Mouse (Mus musculus) layer of hippocampus, postnatal 14 days (tissue): ENCODE measurements around the gene Tmem54. TPM values are rescaled to one million over a fixed set of nuclear protein-coding genes. Genes with fewer than 3 reads are reported as not detected.

ENCODE experiments used
- DNase-seq, 2 experiments: peaks; one replicate each; pipeline ENCODE4 v3.0.0; 2021 to 2022; ENCODE audit warnings: low spot score in 2 of 2, mixed read lengths in 1 of 2
- total RNA-seq, 2 experiments: library from RNA; stranded (reverse); gene quantifications; 2 replicates each; pipeline ENCODE4 v1.2.3; 2021

Tmem54 gene
- total RNA-seq, 2 experiments from 2014 or later: not detected

GRCm38 (mm10) chr4:129128582-129129338 is 23.4 kb downstream of the Tmem54 start:
- no peak for DNase-seq

- DNase-seq: no peak
These were observed 24.0 kb downstream of the Tmem54 start for GRCm38 (mm10) chr4:129129387-129129786.

GRCm38 (mm10) chr4:129130149-129130548 is 24.8 kb downstream of the Tmem54 start:
- DNase-seq: no peak

GRCm38 (mm10) chr4:129130755-129131303 is 25.5 kb downstream of the Tmem54 start:
- DNase-seq: no peak

- DNase-seq: peak in 1 of 2 experiments; percentile 65
These were observed 29.6 kb downstream of the Tmem54 start for GRCm38 (mm10) chr4:129134799-129135585.

- no peak for DNase-seq
These were observed 30.3 kb downstream of the Tmem54 start for GRCm38 (mm10) chr4:129135637-129136036.

GRCm38 (mm10) chr4:129136189-129136578 is 30.8 kb downstream of the Tmem54 start:
- peak in 1 of 2 experiments; percentile 12 for DNase-seq

- DNase-seq: no peak
These were observed 31.4 kb downstream of the Tmem54 start, which contains the start of gene Fndc5 for GRCm38 (mm10) chr4:129136579-129137391. Fndc5 (plus strand) TSS chr4:129136999.

GRCm38 (mm10) chr4:129137392-129138321 is 32.3 kb downstream of the Tmem54 start:
- DNase-seq: no peak

- DNase-seq: no peak
These were observed 34.3 kb downstream of the Tmem54 start for GRCm38 (mm10) chr4:129139642-129140041.

- no peak for DNase-seq
These were observed 35.5 kb downstream of the Tmem54 start for GRCm38 (mm10) chr4:129140808-129141207.

- DNase-seq: no peak
These were observed 36.5 kb downstream of the Tmem54 start for GRCm38 (mm10) chr4:129141560-129142438.

- no peak for DNase-seq
These were observed 37.2 kb downstream of the Tmem54 start for GRCm38 (mm10) chr4:129142439-129143045.

GRCm38 (mm10) chr4:129143509-129143908 is 38.2 kb downstream of the Tmem54 start:
- no peak for DNase-seq

- DNase-seq: peak in 1 of 2 experiments; percentile 89
These were observed 39.3 kb downstream of the Tmem54 start for GRCm38 (mm10) chr4:129144401-129145367.

GRCm38 (mm10) chr4:129145411-129145810 is 40.1 kb downstream of the Tmem54 start:
- no peak for DNase-seq

GRCm38 (mm10) chr4:129145943-129146342 is 40.6 kb downstream of the Tmem54 start:
- no peak for DNase-seq
